In the genomic region with DNA sequence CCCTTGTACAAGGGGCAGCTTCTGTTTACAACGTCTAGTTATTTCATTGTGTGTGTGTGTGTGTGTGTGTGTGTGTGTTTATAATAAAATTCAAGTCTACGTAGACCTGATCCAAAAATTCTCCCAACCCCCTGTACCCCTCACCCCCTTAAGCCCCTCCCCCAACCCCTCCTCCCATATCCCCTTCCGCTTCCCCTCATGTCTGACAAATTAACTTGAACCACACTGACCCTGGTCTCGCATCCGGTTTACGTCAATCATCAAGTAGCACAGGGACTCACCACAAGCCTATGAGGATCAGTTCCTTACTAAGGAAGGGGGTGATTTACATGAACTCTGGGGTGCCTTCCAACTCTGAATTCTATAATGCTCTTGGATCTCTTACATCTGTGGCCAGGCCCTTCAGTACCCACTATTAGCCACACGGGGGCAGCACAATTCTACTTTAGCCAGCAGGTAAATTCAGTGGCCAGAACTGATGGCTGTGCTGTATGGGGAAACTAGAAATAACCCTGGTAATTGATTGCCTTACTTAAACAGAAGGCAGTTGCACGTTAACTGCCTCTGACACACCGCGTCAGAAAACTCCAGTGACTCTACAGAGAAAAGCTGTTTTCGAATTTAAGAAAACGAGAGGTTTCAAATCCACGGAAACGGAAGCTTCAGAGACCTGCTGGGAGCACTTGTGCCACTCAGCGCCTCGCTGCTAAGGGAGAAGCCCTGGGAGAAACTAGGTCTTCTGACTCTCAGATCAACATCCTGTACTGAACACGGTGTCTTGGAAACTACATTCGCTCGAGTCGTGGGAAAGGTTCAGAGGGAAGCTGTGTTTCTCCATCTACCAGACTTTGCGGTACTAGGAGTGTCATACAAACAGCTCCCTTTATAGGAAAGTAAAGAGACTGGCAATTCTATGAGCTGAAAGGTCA, we compare ENCODE assay signal across 8 mouse cellular contexts.
DNase-seq lines count a peak whose midpoint lies in the region; ATAC-seq and TF ChIP-seq lines count a peak whose summit lies in the region.

No protein-coding gene starts in this region.

- peak; percentile 88 for ATAC-seq in intestine, embryonic 15.5 days
- peak; percentile 91 for ATAC-seq in megakaryocyte progenitor cell, adult 5-6 weeks (replicated peaks; ENCODE audit: poor library complexity)
- ATAC-seq in inflammation-experienced regulatory T-cells, adult 6 months = no peak

- H3K9ac ChIP-seq in intestine, embryonic 15.5 days = no peak overlapping the region

- intact Hi-C loops in gastrocnemius, postnatal 36 days (cut with DNase I) = no loop called here
- intact Hi-C loops in left cerebral cortex, postnatal 10 days (cut with DNase I) = no loop called here

- no peak overlapping the region for H3K27ac ChIP-seq in cortical plate, adult 2 months (ENCODE audit: insufficient read depth, low read length)
- H3K27ac ChIP-seq in intestine, embryonic 15.5 days = no peak overlapping the region

- no peaks in the 10 kb centered on the region for H3K36me3 ChIP-seq in intestine, embryonic 15.5 days

- no peak for TF ChIP-seq POLR2A in cortical plate, adult 2 months (IDR thresholded peaks at IDR 0.05; ENCODE audit: extremely low read depth, insufficient read depth, low read length)

- H3K27me3 ChIP-seq in intestine, embryonic 15.5 days (replicated peaks) = no peaks in the 10 kb centered on the region

- peak overlapping the region; percentile 47 for H3K4me2 ChIP-seq in intestine, embryonic 15.5 days (replicated peaks)

- 23% methylated on average over 21 of the region's 21 CpGs for WGBS in intestine, embryonic 15.5 days

- peak; percentile 71 for DNase-seq in adrenal gland, adult 2 months
- DNase-seq in gastrocnemius, postnatal 36 days = peak; percentile 23 to 28
- peak; percentile 73 to 76 for DNase-seq in left cerebral cortex, postnatal 10 days (ENCODE audit: extremely low spot score in 1 of 2, low spot score in 2 of 2)
- peak; percentile 77 for DNase-seq in right cerebral cortex, postnatal 14 days

- H3K9me3 ChIP-seq in intestine, embryonic 15.5 days = no peaks in the 10 kb centered on the region

- TF ChIP-seq CTCF in cortical plate, adult 2 months (IDR thresholded peaks at IDR 0.05; ENCODE audit: extremely low read depth, insufficient read depth, low read length) = peak; percentile 85

- peak overlapping the region; percentile 23; the same call in 1 of the 2 replicates for H3K4me3 ChIP-seq in cortical plate, adult 2 months (ENCODE audit: insufficient read depth, low read length)
- H3K4me3 ChIP-seq in intestine, embryonic 15.5 days (replicated peaks) = peak overlapping the region; percentile 15

- H3K4me1 ChIP-seq in cortical plate, adult 2 months (ENCODE audit: control insufficient read depth, insufficient read depth, low read length) = no peaks in the 10 kb centered on the region; the same call in 1 of the 2 replicates
- H3K4me1 ChIP-seq in intestine, embryonic 15.5 days (replicated peaks) = no peaks in the 10 kb centered on the region

Comparison
In these comparisons a context has a peak if more than half of its experiments do, and no peak if none do; other contexts are left out.
1. DNase-seq: peak in every context shown above with its lines; median percentile 77 in right cerebral cortex, postnatal 14 days; 74 in left cerebral cortex, postnatal 10 days; 71 in adrenal gland, adult 2 months; 26 in gastrocnemius, postnatal 36 days.